Mouse (Mus musculus) 3T3-L1 (cell line): ENCODE data around the gene Elp5.

Source experiments
- DNase-seq: peaks from one replicate; pipeline ENCODE4 v3.0.0-alpha.2; 2015; ENCODE audit warnings: low read depth, low spot score

Gene Elp5

GRCm38 (mm10) chr11:69991711-69992110 is 9.4 kb upstream of the Elp5 start:
- no peak for DNase-seq

- DNase-seq: peak; percentile 98
Measured at GRCm38 (mm10) chr11:69990850-69991691, 8.8 kb upstream of the Elp5 start, which contains the start of gene Gabarap. Gene Gabarap, plus strand, starts transcription at chr11:69991143.

GRCm38 (mm10) chr11:69989949-69990348 is 7.6 kb upstream of the Elp5 start:
- DNase-seq: no peak

- no peak for DNase-seq
Measured at GRCm38 (mm10) chr11:69984431-69984830, 2.1 kb upstream of the Elp5 start.

- no peak for DNase-seq
Measured at GRCm38 (mm10) chr11:69983377-69983776, 1.1 kb upstream of the Elp5 start.

GRCm38 (mm10) chr11:69982877-69983276 is 560 bp upstream of the Elp5 start:
- peak; percentile 50 for DNase-seq

GRCm38 (mm10) chr11:69981141-69981762 is 1.1 kb downstream of the Elp5 start, which contains the start of gene Ctdnep1:
Gene Ctdnep1, plus strand, starts transcription at chr11:69981156.
- peak; percentile 41 for DNase-seq

GRCm38 (mm10) chr11:69980196-69981140 is 1.8 kb downstream of the Elp5 start:
- peak; percentile 99 for DNase-seq

- DNase-seq: no peak
Measured at GRCm38 (mm10) chr11:69979827-69980195, 2.5 kb downstream of the Elp5 start.

GRCm38 (mm10) chr11:69976271-69976670 is 6.0 kb downstream of the Elp5 start:
- DNase-seq: no peak

- no peak for DNase-seq
Measured at GRCm38 (mm10) chr11:69974907-69975306, 7.4 kb downstream of the Elp5 start.

GRCm38 (mm10) chr11:69970775-69971174 is 11.5 kb downstream of the Elp5 start:
- no peak for DNase-seq

- no peak for DNase-seq
Measured at GRCm38 (mm10) chr11:69970222-69970621, 12.1 kb downstream of the Elp5 start.

GRCm38 (mm10) chr11:69968793-69969192 is 13.5 kb downstream of the Elp5 start:
- no peak for DNase-seq

GRCm38 (mm10) chr11:69966860-69967517 is 15.3 kb downstream of the Elp5 start:
- DNase-seq: no peak

GRCm38 (mm10) chr11:69966006-69966859 is 16.1 kb downstream of the Elp5 start:
- DNase-seq: no peak

- no peak for DNase-seq
Measured at GRCm38 (mm10) chr11:69965271-69966005, 16.9 kb downstream of the Elp5 start.

- no peak for DNase-seq
Measured at GRCm38 (mm10) chr11:69964650-69965270, 17.6 kb downstream of the Elp5 start, which contains the start of gene Cldn7. Gene Cldn7, plus strand, starts transcription at chr11:69964779.

GRCm38 (mm10) chr11:69961841-69962240 is 20.5 kb downstream of the Elp5 start:
- no peak for DNase-seq
